In genomic region chr9:29834911-29835310, GRCm38 (mm10) we compare ENCODE assay signal across 9 mouse cellular contexts.
A peak's percentile ranks its signal among the peaks of the same experiment; 100 is the strongest.
DNase-seq lines count a peak whose midpoint lies in the region; ATAC-seq and TF ChIP-seq lines count a peak whose summit lies in the region.
"Had no signal": no experiment of that assay in that cellular context is flagged by ENCODE, and none has a peak within 500 bp of the region (broad histone marks: within the 10 kb centered on the region; RNA-seq: fewer than 3 reads in every experiment).

No protein-coding gene starts in this region.

- H3K9ac ChIP-seq in intestine, postnatal 0 days (ENCODE audit: low read depth, low read length) = no peak overlapping the region
- H3K9ac ChIP-seq: lung, embryonic 14.5 days had no signal

- 77% methylated on average over 5 of the region's 5 CpGs for WGBS in intestine, postnatal 0 days

- no peaks in the 10 kb centered on the region for H3K9me3 ChIP-seq in intestine, postnatal 0 days (ENCODE audit: control insufficient read depth)

- peak; percentile 29 for DNase-seq in kidney, adult 11 months
- no peak for DNase-seq in kidney, postnatal 4 days
- peak; percentile 22 to 52 for DNase-seq in frontal cortex, postnatal 10 days (ENCODE audit: low spot score in 2 of 2)
- peak; percentile 45 to 65 for DNase-seq in layer of hippocampus, postnatal 36 days
- no peak for DNase-seq in urinary bladder, adult 2 months (ENCODE audit: low spot score)
- no peak for DNase-seq in T-cell, adult 2 months (ENCODE audit: low spot score)
- DNase-seq: lung, embryonic 14.5 days had no signal

- H3K27me3 ChIP-seq in intestine, postnatal 0 days (replicated peaks; ENCODE audit: control insufficient read depth, insufficient read depth, low read length) = no peaks in the 10 kb centered on the region

- ATAC-seq in cerebellum, adult (ENCODE audit: insufficient number of reproducible peaks, low FRiP score, low TSS enrichment) = peak; percentile 52; the same call in 1 of the 2 replicates
- ATAC-seq in intestine, postnatal 0 days = no peak

- H3K27ac ChIP-seq in intestine, postnatal 0 days (ENCODE audit: low read depth, low read length) = no peak overlapping the region

- no peaks in the 10 kb centered on the region for H3K36me3 ChIP-seq in intestine, postnatal 0 days (ENCODE audit: control insufficient read depth, insufficient read depth)

- H3K4me3 ChIP-seq in intestine, postnatal 0 days (ENCODE audit: low read depth, low read length) = no peak overlapping the region

- TF ChIP-seq CTCF in intestine, postnatal 0 days (IDR thresholded peaks at IDR 0.05; ENCODE audit: low read depth) = no peak

- H3K4me2 ChIP-seq in intestine, postnatal 0 days (replicated peaks; ENCODE audit: low read depth) = no peak overlapping the region
- H3K4me2 ChIP-seq: lung, embryonic 14.5 days had no signal

- H3K4me1 ChIP-seq in intestine, postnatal 0 days (replicated peaks; ENCODE audit: control insufficient read depth, insufficient read depth, low read length) = no peaks in the 10 kb centered on the region

Comparison
In these comparisons a context has a peak if more than half of its experiments do, and no peak if none do; other contexts are left out.
1. DNase-seq: peak in kidney, adult 11 months (single experiment), frontal cortex, postnatal 10 days (2 of 2) and layer of hippocampus, postnatal 36 days (2 of 2); none in kidney, postnatal 4 days (0 of 2), urinary bladder, adult 2 months (single experiment) and T-cell, adult 2 months (single experiment).